Mouse (Mus musculus) right cerebral cortex, postnatal 14 days (tissue): ENCODE data around the gene Epha2.

Source experiments
- DNase-seq: peaks from one replicate; pipeline ENCODE4 v3.0.0; 2022

Gene Epha2

DNA sequence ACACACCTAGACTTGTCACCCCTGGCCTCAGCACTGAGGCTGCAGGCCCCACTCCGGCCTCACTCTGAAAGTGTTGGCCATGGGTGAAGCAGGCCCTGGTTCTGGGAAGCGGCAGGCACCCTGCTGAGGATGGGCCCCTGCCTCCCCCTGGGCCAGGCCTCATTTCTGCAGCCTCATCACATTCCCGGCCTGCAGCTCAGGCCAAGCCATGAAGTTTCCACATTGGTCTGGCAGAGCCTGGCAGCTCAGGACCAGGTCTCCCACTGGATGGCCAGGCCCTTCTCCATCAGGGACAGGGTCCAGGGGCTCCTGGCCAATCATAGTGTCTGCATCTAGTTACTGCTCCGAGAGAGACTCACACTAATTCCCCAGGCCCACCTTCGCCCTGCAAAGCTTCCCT, 33.7 kb downstream of the Epha2 start:
- DNase-seq = no peak

DNA sequence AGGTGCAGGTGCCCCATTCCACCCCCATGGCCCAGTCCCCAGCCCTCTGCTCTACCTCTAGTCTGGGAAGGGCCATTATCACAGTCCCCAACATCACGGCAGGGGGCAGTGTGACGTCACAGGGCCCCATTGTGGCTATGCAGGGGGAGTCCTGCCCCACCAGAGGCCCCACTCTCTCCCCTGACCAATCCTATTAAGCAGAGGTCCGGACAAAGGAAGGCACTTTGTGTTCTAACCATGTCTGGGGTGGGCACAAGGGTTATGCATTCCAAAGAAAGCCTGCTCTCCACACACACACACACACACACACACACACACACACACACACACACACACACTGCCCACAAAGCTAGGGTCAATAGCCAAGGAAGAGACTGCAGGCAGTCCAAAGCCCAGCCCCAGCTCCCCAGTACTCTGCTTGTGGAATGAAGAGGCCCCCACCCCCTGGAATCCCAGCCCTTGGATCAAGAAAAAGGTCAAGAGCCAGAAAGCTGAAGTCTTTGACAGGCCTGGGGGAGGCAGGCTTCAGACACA, 34.3 kb downstream of the Epha2 start:
- no peak for DNase-seq

DNA sequence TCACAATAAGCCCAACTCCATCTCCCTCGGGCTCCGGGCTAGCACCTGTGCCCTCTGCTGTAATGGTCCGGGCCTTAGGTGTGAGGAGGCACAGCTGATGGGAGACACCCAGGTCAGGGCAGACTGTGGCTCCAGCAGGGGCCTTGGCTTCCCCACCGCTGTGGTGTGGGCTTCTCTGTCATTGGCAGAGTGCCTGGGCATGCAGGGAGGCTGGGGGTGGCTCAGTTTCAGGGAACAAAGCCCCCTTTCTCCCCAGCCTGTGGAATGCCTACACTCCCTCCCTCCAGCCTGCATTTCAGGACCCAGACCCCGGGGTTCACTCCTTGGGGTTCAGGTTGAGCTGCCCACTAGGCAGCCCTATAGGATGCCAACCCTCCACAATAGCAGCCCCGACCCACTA, 35.2 kb downstream of the Epha2 start:
- DNase-seq = no peak

DNA sequence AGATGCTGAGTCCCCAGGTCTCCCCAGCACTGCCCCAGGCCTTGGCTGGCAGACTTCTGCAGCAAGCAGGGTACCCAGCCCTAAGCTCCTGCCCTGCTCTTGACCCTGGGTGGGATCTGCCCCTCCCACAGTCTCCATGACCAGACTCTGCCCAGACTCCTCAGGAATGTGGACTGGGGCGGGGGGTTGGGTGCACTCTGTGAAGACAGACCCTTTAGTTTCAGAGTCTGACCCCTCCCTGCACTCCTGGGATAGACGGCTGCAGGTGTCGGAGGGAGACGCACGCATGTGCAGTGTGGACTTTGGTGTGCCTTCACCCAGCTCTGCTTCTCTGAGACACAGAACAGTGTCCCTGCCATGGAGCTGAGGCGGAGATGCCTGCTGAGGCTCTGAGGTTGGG, 36.9 kb downstream of the Epha2 start:
- no peak for DNase-seq

DNA sequence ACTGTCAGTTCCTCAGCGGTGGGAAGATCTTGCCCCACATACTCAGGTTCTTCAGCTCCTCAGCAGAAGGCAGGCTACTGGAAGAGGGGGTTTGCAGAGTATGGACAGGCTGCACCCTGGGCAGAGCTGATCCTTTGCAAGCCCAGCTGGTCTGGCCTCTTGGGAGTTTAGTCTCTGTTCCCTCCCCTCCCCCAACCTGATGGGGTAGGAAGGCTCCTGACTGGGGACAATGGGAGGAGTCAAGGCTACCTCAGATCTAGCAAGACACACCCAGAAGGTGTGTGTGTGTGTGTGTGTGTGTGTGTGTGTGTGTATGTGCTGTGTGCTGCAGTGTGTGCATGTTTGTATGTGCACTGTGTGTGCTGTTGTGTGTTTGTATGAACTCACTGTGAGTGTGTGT, 37.8 kb downstream of the Epha2 start:
- DNase-seq = no peak

DNA sequence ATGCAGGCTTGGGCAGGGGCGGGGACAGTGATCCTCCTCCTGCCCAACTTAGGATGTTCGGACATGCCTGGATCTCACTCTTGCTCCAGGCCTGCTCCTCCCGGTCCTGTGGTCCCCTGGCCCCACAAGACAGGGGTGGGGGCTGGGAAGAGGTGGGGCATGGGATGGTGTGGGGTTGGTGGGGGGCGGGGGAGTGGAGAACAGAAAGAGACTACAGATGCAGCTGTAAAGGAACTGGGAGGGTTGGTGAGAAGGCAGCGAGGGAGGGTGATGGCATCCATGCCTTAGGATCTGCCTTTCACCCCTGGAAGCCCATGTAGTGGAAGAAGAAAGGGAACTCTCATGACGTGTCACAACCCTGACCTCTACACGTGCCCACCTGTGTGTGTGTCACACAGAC, 40.4 kb downstream of the Epha2 start:
- no peak for DNase-seq

DNA sequence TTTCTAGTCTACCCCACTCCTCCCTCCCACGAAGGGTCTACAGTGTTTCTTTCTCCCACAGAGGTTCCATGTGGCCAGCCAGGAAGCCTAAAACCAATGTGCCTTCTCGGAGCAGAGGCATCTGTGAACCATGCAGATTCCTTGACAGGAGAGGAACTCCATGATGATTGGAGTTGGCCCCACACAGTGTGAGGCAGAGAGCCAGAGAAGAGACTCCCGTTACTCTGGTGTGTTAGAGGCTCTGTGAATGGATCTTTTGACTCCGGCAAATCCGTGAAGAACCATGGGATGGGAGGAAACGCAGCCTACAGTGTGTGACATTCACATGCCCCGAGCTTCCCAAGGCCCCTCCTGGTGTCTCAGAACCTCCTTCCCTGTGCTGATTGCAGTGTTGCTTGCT, 42.5 kb downstream of the Epha2 start:
- DNase-seq = no peak

DNA sequence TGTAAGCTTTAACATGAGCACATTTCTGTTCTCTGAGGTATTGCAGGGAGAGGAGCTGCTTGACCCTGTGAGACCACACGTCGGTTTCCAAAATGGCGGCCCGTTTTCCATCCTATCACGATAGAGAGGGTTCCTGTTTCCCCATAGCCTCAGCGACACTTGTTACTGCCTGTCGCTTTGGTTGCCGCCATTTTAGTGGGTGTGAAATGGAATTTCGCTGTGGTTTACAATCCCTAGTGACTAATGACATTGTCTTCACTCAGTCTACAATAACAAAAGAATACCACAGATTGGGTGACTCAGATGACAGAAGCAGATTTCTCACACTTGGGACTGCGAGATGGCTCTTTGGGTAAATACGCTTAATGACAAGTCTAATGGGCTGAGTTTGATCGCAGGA, 44.2 kb downstream of the Epha2 start:
- no peak for DNase-seq

DNA sequence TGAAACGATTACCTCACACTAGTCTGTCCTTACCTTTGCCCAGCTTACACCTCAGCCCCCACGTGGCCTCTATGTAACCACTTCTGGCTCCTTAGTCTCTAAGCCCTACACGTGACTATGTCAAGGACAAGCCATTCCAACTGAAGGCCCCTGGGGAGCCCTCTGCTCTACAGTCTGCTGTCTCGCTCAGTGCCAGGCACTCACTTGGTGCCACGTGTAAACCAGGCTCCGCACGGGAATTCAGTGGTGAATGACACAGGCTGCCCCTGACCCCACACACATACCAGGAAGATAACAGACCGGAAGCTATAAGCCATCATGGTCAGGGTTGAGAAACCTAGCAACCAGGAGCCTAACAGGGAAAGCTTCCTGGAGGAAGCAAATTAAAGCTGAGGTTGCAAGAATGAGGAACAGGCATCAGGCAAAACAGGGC, 46.3 kb downstream of the Epha2 start:
- DNase-seq = no peak

DNA sequence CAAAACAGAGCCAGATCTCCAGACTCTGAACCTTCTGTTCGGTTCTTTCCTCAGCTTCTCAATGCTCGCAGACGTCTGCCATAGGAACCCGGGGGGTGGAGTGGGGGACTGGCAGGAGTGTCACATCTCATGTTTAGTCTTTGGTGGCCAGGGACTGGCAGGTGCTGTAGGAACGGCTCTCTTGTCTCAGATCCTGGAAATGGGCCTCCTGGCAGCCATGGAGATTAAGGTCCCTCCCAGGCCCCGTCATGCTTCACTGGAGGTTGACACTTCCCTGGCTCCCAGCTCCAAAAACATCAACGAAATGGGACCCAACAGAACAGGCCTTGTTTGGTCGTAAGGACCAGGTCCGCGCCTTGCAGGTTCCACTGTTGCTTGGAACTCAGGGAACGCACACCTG, 47.6 kb downstream of the Epha2 start:
- DNase-seq = no peak

DNA sequence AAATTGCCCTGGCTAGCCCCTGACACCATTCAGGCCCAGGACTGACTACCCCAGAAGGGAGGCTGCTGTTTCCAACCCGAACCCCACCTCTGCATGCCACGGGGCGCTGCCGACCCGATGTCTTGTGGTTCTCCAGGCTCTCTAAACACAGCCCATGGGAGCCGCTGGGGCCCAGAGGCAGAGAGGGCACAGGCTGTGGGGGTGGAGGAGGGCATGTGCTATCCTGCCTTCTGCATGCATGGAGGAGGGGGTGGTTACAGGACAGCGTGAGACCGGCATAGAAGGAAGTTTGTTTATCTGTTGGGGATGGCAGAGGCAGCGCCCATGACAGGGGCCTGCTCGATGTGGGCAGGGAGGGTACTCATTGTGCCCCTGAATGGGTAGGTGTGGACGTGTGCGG, 49.0 kb downstream of the Epha2 start:
- no peak for DNase-seq

DNA sequence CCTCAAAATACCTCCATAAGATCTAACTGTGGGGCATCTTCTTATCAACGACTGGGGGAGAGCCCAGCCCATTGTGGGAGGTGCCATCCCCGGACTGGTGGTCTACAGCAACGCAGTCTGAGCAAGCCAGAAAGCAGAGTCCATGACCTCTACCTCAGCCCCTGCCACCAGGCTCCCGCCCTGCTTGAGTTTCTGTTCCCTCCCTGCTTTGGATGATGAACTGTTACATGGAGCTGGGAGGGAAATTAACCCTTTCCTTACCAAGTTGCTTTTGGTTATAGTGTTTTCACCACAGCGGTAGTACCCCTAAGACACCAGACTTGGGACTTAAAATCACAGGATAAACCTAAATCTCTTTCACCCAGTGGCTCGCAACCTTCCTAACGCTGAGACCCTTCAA, 50.9 kb downstream of the Epha2 start:
- DNase-seq = no peak

DNA sequence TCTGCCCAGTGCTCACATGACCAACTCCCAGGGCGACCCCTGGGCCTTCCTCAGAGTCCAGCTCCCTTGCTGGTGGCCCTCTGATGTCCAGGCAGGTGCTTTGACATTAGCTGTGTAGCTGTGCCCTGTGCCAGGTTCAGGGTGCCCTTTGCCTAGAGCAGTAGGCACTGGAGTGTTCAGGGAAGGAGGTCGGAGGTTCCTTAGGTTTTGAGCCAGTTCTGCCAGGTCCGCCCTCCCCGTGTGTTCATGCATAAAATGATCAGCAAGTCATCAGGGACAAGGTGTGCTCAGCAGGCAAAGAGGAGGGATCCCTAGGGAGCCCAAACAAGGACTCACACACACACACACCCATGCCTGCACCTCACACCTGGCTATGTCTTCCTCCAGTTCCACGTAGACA, 51.9 kb downstream of the Epha2 start:
- no peak for DNase-seq

DNA sequence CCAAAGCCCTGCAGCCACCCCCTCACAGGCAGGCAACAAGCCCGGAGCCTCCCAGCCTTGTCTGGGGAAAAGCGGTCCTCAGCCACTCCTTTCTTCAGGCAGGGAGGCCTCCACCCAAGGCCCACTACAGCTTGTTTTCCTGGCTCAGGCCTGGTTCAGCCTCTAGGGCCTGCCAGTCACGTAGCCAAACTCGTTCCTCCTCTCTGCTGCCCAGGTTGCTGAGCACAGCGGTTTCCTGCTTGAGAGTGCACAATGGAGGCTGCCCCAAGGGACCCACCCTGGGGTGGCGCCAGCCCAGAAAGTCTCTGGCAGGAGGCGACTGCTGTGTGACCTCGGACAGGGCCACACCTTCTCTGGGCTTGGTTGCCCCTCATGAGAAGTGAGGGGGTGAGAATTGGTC, 52.8 kb downstream of the Epha2 start:
- no peak for DNase-seq

DNA sequence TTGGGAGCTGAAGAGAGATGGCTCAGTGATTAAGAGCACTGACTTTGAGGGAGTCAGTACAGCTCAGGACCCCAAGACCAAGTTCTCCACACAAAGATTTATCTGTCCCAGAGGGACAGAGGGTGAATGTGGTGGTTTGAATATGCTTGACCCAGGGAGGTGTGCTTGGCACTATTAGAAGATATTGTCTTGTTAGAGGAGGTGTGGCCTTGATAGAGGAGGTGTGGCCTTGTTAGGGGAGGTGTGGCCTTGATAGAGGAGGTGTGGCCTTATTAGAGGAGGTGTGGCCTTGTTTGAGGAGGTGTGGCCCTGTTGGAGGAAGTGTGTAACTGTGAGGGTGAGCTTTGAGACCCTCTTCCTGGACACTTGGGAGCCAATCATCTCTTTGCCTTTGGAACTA, 56.8 kb downstream of the Epha2 start:
- no peak for DNase-seq

DNA sequence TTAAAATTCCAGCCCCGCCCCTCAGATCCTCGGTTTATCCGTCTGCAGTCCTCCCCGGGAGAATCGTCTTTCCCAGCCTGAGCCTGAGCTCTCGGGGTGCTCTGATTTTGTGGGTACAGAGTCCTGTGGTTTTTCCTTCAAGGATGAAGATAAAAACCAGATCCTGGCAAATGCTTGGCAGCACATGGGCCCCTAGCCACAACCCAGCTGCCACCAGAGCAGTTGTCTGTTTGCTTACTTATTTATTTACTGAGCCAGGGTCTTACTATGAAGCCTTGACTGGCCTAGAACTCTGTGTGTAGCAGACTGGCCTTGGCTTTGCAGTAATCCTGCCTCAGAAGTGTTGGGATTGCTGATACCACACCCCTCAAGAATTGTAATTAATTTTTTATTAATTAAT, 58.2 kb downstream of the Epha2 start:
- no peak for DNase-seq

DNA sequence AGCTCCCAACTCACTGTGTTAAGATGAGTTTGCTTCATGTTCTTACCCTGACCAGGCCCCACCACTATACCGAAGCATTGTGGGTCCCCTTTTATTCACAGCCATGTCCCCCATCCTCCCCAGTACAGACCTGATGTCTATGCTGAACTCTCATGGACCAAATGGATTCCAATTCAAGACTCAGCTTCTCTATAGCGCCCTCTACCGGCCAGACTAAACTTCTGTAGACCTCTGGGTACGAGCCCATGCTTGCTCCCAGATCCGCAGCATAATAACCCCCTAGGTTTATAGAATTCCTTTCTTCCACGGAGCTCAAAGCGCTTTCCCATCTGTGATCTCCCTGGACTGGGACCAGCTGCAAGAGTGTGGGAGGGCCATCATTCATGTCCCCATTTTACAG, 59.8 kb downstream of the Epha2 start:
- DNase-seq = peak; percentile 17

DNA sequence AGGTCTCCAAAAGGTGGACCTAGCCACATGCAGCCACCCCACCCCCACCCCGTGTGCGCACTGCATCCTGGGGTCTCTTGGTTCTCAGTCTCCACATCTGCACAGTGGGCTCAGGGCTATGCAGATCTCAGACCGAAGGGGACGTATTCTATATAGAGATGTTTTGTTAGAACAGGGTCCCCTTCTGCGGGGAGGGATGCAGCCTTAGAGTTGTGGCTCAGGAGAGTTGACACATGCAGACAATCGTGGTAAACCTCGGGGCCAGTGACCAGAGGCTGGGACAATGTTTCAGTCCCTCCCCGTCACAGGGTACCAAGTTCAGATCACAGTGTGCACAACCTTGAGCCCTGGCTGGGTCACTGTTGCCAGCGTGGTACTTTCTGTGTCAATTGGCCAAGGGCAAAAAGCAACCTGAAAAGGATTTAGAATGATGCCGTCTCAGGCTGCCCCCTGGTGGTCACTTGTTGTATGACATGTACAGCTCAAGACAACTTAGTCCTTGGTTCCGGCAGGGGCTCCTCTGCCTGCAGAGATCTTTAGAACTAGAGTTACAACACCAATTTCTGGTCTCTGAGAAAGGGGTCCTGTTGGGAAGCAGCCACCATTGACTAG, 62.0 kb downstream of the Epha2 start:
- DNase-seq = peak; percentile 84

DNA sequence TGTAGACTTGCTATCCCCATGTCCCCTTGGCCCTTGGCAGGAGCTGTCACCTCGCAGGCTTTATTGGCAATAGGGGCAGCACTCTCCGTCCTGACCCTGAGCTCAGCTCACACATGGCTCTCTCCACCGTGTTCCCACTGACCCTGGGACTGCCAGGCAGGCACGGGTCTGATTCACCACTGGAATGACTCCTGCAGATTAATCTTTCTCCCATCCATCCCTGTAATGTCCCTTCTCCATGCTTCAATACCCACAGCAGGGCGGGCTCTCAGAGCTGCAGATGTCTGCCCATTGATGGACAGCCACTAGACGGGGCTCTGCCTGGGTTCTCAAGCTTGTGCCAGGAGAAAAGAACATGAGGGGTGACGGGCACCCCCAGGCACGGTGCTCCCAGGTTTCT, 64.1 kb downstream of the Epha2 start:
- peak; percentile 3 for DNase-seq

DNA sequence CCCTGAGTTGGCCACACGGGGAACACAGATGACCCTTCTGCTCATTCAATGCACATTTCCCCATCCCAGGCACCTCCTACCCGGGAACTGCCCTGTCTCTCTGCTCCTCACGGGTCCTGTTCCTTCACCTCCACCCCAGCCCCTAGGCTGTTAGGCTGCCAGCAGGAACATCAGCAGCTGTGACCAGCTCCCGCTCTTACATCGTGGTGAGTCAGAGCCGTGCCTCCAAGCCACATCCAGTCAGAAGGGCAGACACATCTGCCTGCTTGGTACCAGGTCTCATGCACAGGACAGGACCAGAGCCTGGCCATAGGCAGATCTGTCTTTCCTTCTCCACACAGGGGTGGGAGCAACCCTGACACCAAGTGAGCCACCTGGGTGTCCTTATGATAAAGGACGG, 64.8 kb downstream of the Epha2 start:
- DNase-seq = peak; percentile 6

DNA sequence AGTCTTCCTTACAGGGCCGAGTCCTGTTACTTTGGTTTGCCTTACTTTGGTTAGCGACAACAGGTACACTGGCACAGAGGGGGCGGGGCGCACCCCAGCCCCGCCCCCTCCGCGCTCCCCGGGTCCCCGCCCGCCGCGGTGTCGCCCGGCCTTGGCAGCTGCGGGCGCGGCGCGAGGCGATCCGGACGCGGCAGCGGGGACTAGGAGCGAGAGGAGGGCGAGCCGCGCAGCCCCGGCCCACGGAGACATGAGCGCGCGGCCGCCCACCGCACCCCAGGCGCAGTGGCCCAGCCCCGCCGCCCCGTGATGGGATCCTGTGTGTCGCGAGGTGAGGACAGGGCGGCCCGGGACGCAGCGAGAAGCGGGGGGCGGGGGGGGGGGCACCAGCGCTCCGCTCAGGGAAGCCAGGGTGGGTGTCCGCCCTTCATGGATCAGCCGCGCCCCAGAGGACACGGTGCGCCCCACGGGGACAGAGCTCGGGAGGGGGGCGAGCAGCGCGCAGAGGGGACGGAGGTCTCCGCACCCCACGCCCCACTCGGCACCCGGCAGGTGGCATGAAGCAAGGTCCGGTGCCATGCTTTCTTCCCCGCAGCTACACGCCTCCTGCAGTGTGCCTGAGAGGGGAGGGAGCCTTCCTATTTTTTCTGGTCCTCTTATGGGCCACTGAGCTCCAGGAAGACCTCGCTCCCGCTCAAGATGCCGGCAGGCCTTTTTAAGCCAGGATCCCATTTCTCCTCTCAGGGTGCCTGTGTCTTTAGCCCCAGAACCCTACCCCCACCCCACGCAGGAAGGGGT, 67.2 kb downstream of the Epha2 start, which contains the start of gene Fam131c:
TSS of gene Fam131c (plus strand) at position 224 of the 795 bp plus-strand sequence.
- no peak for DNase-seq

DNA sequence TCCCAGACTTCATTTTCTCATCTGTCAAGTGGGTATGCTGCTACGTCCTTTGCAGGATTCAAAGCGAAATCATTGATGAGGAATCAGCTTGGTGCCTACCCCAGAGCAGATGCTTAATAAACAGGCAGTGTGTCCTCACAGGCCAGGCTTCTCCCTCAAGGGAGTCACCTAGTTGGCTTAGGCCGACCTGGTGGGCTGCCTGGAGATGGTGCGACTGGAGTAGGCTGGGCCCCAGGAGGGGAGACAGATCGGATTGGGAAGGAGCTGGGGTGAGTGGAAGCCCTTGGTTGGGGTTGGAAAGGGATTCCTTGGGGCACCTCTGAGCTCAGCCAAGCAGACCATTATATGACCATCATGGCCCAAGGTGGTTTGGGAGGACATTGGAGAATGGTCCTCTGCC, 71.4 kb downstream of the Epha2 start:
- no peak for DNase-seq
